Comparison of ENCODE assay signal across 8 mouse cellular contexts in the genomic region with DNA sequence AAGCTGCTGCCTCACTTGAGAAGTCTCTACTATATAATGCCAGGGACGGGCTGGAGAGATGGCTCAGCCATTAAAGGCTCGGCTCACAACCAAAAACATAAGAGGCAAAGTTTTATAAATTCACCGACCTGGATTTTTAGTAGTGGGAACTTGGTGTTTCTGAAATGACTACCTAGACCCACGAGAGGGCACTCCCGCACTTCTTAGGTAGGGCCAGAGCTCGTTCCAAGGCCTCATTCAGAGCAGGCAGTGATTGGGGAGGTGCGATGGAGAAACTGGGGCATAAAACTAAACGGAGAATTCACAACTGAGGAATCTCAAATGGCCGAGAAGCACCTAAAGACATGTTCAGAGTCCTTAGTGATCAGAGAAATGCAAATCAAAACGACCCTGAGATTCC.
DNase-seq lines count a peak whose midpoint lies in the region; ATAC-seq lines count a peak whose summit lies in the region.

No protein-coding gene starts in this region.

- ATAC-seq in midbrain, embryonic 16.5 days: peak; percentile 87; the same call in 1 of the 2 replicates

- H3K36me3 ChIP-seq in midbrain, embryonic 16.5 days (ENCODE audit: control insufficient read depth, insufficient read depth, low read length): no peaks in the 10 kb centered on the region

- H3K9ac ChIP-seq in midbrain, embryonic 16.5 days (ENCODE audit: low read depth, low read length): no peak overlapping the region

- H3K27ac ChIP-seq in midbrain, embryonic 16.5 days (ENCODE audit: low read length): no peak overlapping the region

- H3K4me2 ChIP-seq in midbrain, embryonic 16.5 days (ENCODE audit: low read length): no peak overlapping the region

- 13% methylated on average over 10 of the region's 10 CpGs for WGBS in midbrain, embryonic 16.5 days

- no peak overlapping the region for H3K4me3 ChIP-seq in midbrain, embryonic 16.5 days (ENCODE audit: low read depth, low read length)

- H3K27me3 ChIP-seq in midbrain, embryonic 16.5 days (ENCODE audit: control insufficient read depth, insufficient read depth, low read depth, low read length): no peaks in the 10 kb centered on the region

- no peaks in the 10 kb centered on the region for H3K9me3 ChIP-seq in midbrain, embryonic 16.5 days (replicated peaks; ENCODE audit: control insufficient read depth, low read length, poor library complexity, severe bottlenecking)

- H3K4me1 ChIP-seq in midbrain, embryonic 16.5 days (ENCODE audit: control insufficient read depth, insufficient read depth, low read length): no peaks in the 10 kb centered on the region

- DNase-seq in urinary bladder, postnatal 14 days (ENCODE audit: low spot score): peak; percentile 37
- no peak for DNase-seq in urinary bladder, adult 2 months (ENCODE audit: low spot score)
- DNase-seq in cerebellum, adult 18-20 months: peak; percentile 7 to 13
- DNase-seq in forelimb bud, embryonic 11.5 days (ENCODE audit: low read depth, low spot score): peak; percentile 60
- peak; percentile 57 to 77 for DNase-seq in layer of hippocampus, postnatal 10 days (ENCODE audit: low spot score in 2 of 2)
- DNase-seq in urinary bladder, postnatal 36 days (ENCODE audit: low spot score in 2 of 2): peak; percentile 13 to 26
- no peak for DNase-seq in thymus, postnatal 25 days

Comparison
In these comparisons a context has a peak if more than half of its experiments do, and no peak if none do; other contexts are left out.
1. DNase-seq: peak in urinary bladder, postnatal 14 days (single experiment), cerebellum, adult 18-20 months (2 of 2), forelimb bud, embryonic 11.5 days (single experiment), layer of hippocampus, postnatal 10 days (2 of 2) and urinary bladder, postnatal 36 days (2 of 2); none in urinary bladder, adult 2 months (single experiment) and thymus, postnatal 25 days (single experiment).